Mouse (Mus musculus): ENCODE data around the gene Polr2i.

- TF ChIP-seq CTCF (IDR thresholded peaks at IDR 0.05; ENCODE audit: low read depth, low read length) (no peak), TAL1 (conservative IDR thresholded peaks at IDR 0.05; ENCODE audit: low read depth, low read length) (no peak), GATA2 (IDR thresholded peaks at IDR 0.05; ENCODE audit: borderline replicate concordance, low read depth, low read length) (no peak)
Observed at GRCm38 (mm10) chr7:30265531-30265930, 33.8 kb downstream of the Polr2i start.

Data from G1E (cell line).